Mouse (Mus musculus): ENCODE data around the gene Gm49384.
"Not testable (repeated sequence)": the region's sequence is repeated elsewhere in the genome, so short reads cannot be mapped to it uniquely, and the experiment has no call there.

GRCm38 (mm10) chr12:69158765-69159577 is 45.1 kb downstream of the Gm49384 start, which contains the start of gene Rps29:
- TF ChIP-seq POLR2A (IDR thresholded peaks at IDR 0.05; ENCODE audit: low read depth, low read length) = peak; percentile 82
- not testable (repeated sequence) for TF ChIP-seq CTCF (IDR thresholded peaks at IDR 0.05; ENCODE audit: extremely low read depth, insufficient read depth, insufficient read length, insufficient replicate concordance)

All from spleen, adult 2 months (tissue).